ENCODE assay signal across 18 mouse cellular contexts in the genomic region with DNA sequence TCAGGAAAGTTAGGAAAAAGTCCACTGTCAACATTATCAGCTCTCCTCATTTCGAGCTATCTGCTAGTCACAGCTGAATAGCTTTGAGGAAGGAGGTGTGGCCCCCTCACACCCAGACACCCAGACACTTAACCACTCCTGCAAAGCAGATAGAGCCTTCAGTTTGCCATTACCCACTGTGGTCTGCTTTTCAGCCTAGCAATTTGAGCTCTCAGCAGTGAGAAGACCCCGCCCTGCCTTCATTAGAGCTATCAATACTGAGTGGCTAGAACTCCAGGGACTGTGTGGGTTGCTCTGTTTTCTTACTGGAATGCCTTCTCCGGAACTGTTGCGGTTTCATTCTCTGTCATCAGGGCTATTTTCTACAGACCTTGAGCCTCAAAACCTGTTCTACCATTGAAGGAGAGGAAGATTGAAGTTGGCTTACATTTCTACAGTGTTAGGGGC.
DNase-seq lines count a peak whose midpoint lies in the region; ATAC-seq and TF ChIP-seq lines count a peak whose summit lies in the region.
"Had no signal": no experiment of that assay in that cellular context is flagged by ENCODE, and none has a peak within 500 bp of the region (broad histone marks: within the 10 kb centered on the region; RNA-seq: fewer than 3 reads in every experiment).

No protein-coding gene starts in this region.

- DNase-seq in layer of hippocampus, adult 2 months (ENCODE audit: low spot score in 2 of 2): no peak
- DNase-seq in layer of hippocampus, postnatal 36 days: no peak
- peak; percentile 59 for DNase-seq in R1 (ENCODE audit: low read depth, low spot score)
- DNase-seq in spleen, postnatal 10 days (ENCODE audit: low spot score in 2 of 2): peak; percentile 23 to 52
- DNase-seq in cerebellum, adult 11 months: no peak
- DNase-seq in adrenal gland, postnatal 36 days: no peak
- DNase-seq in lung, postnatal 10 days: no peak
- DNase-seq: cerebellum, adult 9-11 months; gastrocnemius, postnatal 36 days; heart, postnatal 14 days; kidney, postnatal 4 days; lung, postnatal 4 days; right cerebral cortex, postnatal 14 days had no signal

- 73% methylated on average over 4 of the region's 4 CpGs for WGBS in intestine, embryonic 16.5 days

- 0 out of 2 replicates have a peak overlapping the region, but pooled peaks have one; percentile 32 for H3K27ac ChIP-seq in layer of hippocampus, adult 2 months
- H3K27ac ChIP-seq in intestine, embryonic 16.5 days (ENCODE audit: low read length): no peak overlapping the region
- H3K27ac ChIP-seq: embryonic facial prominence, embryonic 13.5 days; limb, embryonic 15.5 days had no signal

- no peaks in the 10 kb centered on the region for H3K9me3 ChIP-seq in intestine, embryonic 16.5 days (ENCODE audit: control insufficient read depth, low read length)
- H3K9me3 ChIP-seq: embryonic facial prominence, embryonic 13.5 days; limb, embryonic 15.5 days had no signal

- TF ChIP-seq CTCF in layer of hippocampus, adult 2 months (conservative IDR thresholded peaks at IDR 0.05): no peak

- H3K4me3 ChIP-seq in layer of hippocampus, adult 2 months: no peak overlapping the region
- H3K4me3 ChIP-seq in intestine, embryonic 16.5 days (ENCODE audit: low read length): no peak overlapping the region
- H3K4me3 ChIP-seq: embryonic facial prominence, embryonic 13.5 days; limb, embryonic 15.5 days had no signal

- H3K36me3 ChIP-seq in intestine, embryonic 16.5 days (ENCODE audit: control insufficient read depth, insufficient read depth, low read length): peaks cover 11% of the 10 kb centered on the region; the same call in 1 of the 2 replicates

- H3K27me3 ChIP-seq in intestine, embryonic 16.5 days (replicated peaks; ENCODE audit: control insufficient read depth, insufficient read depth, low read length): no peaks in the 10 kb centered on the region
- H3K27me3 ChIP-seq: embryonic facial prominence, embryonic 13.5 days; limb, embryonic 15.5 days had no signal

- ATAC-seq in intestine, embryonic 16.5 days: peak; percentile 41; the same call in 1 of the 2 replicates
- ATAC-seq: forebrain, embryonic 16.5 days; inflammation-experienced regulatory T-cells, adult 6 months had no signal

- H3K9ac ChIP-seq in intestine, embryonic 16.5 days (ENCODE audit: low read depth, low read length): no peak overlapping the region
- H3K9ac ChIP-seq: embryonic facial prominence, embryonic 13.5 days; limb, embryonic 15.5 days had no signal

- H3K4me1 ChIP-seq in intestine, embryonic 16.5 days (ENCODE audit: control insufficient read depth, insufficient read depth, low read length): no peaks in the 10 kb centered on the region
- H3K4me1 ChIP-seq: limb, embryonic 15.5 days had no signal

- no peak overlapping the region for H3K4me2 ChIP-seq in intestine, embryonic 16.5 days (ENCODE audit: low read depth, low read length)
- H3K4me2 ChIP-seq: embryonic facial prominence, embryonic 13.5 days; limb, embryonic 15.5 days had no signal

Comparison
In these comparisons a context has a peak if more than half of its experiments do, and no peak if none do; other contexts are left out.
1. DNase-seq: peak in R1 (single experiment) and spleen, postnatal 10 days (2 of 2); none in layer of hippocampus, adult 2 months (0 of 2), layer of hippocampus, postnatal 36 days (0 of 2), cerebellum, adult 11 months (single experiment), adrenal gland, postnatal 36 days (0 of 2) and lung, postnatal 10 days (single experiment).